Mouse (Mus musculus) lung, adult 2 months (tissue): Measurements from ENCODE around the gene Tdp1.

Experiments
- CTCF ChIP-seq: fragments of 200-500 bp; IDR thresholded peaks from 2 replicates; pipeline ENCODE4 v1.5.1; 2011; ENCODE audit warnings: mild to moderate bottlenecking, low read length, control low read depth; ENCODE audit not compliant: insufficient read depth
- POLR2A ChIP-seq: fragments of 200-500 bp; IDR thresholded peaks from 2 replicates; pipeline ENCODE4 v1.6.1; 2011; ENCODE audit warnings: low read depth, mild to moderate bottlenecking, control low read depth, low read length, borderline replicate concordance; ENCODE audit errors: extremely low read depth

DNA sequence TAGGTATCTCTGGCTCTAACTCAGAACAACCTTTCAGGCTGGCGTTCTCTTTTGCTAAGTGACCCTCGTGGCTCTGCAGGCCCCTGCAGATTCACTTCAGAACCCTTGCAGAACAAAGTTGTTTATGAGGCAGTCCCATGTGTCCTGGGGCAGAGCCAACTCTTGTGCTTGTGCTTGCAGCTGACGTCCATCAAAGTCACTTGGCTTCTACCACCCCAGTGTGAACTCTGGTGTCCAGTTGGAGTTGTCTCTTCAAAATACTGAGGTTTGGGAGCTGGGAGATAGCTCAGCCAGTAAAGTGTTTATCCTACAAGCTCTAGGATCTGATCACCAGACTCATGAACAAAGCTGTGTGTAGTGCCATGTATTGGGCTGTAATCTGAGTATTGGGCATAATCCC is 117.6 kb downstream of the Tdp1 start:
- no peak for TF ChIP-seq CTCF
- no peak for TF ChIP-seq POLR2A
